Mouse (Mus musculus) gastrocnemius, adult 8-10 months (tissue): Measurements from ENCODE around the gene Gm45021. TPM values are rescaled to one million over a fixed set of nuclear protein-coding genes. Genes with fewer than 3 reads are reported as not detected.

ENCODE experiments used
- DNase-seq, 2 experiments: peaks; one replicate each; pipeline ENCODE4 v3.0.0; 2022; ENCODE audit warnings: low spot score in 2 of 2
- total RNA-seq, 4 experiments: library from RNA; stranded (reverse); gene quantifications; 2 replicates each; pipeline ENCODE4 v1.2.4; 2022

Gene Gm45021
- total RNA-seq, 4 experiments from 2014 or later, result not detected

- DNase-seq, result peak in 1 of 2 experiments; percentile 2
Observed at GRCm38 (mm10) chr6:48646995-48647394, 57.6 kb downstream of the Gm45021 start, which contains the start of gene Gimap8. Gene Gimap8 (plus strand): TSS chr6:48647234.

- peak in 1 of 2 experiments; percentile 0 for DNase-seq
Observed at GRCm38 (mm10) chr6:48647611-48648010, 58.2 kb downstream of the Gm45021 start.

GRCm38 (mm10) chr6:48648779-48649178 lies 59.4 kb downstream of the Gm45021 start:
- DNase-seq, result no peak

GRCm38 (mm10) chr6:48650041-48650440 lies 60.6 kb downstream of the Gm45021 start:
- peak in 1 of 2 experiments; percentile 1 for DNase-seq

- no peak for DNase-seq
Observed at GRCm38 (mm10) chr6:48658721-48659120, 69.3 kb downstream of the Gm45021 start.

Other genes starting within 250 kb of the Gm45021 start
- 10 to 100 TPM; 15.6 to 18.6 (median 18.1) TPM for gene Krba1, start 194.0 kb upstream of the Gm45021 start, total RNA-seq
- gene Zfp467, start 143.8 kb upstream of the Gm45021 start, total RNA-seq, result 10 to 100 TPM; 42.9 to 63.5 (median 51.4) TPM
- 1 to 10 TPM in 1 of 4 experiments, under 1 TPM in 3; 0.24 to 1.1 (median 0.37) TPM for gene Sspo, start 141.4 kb upstream of the Gm45021 start, total RNA-seq
- gene Atp6v0e2, start 52.0 kb upstream of the Gm45021 start, total RNA-seq, result 10 to 100 TPM; 41.6 to 49.2 (median 43.6) TPM
- 10 to 100 TPM; 20.8 to 25.0 (median 22.9) TPM for gene Lrrc61, start 34.8 kb upstream of the Gm45021 start, total RNA-seq
- 10 to 100 TPM in 2 of 4 experiments, 1 to 10 TPM in 2; 7.5 to 24.6 (median 14.4) TPM for gene Rarres2, start 16.8 kb upstream of the Gm45021 start, total RNA-seq
- 10 to 100 TPM; 28.9 to 35.0 (median 33.6) TPM for gene Repin1, start 4.3 kb downstream of the Gm45021 start, total RNA-seq
- gene Gm44965, start 4.3 kb downstream of the Gm45021 start, total RNA-seq, result 1 to 10 TPM in 2 of 4 experiments, not detected in 2; 4.4 to 9.4 TPM
- 10 to 100 TPM in 2 of 4 experiments, 1 to 10 TPM in 2; 8.8 to 12.1 (median 9.9) TPM for gene Zfp775, start 12.5 kb downstream of the Gm45021 start, total RNA-seq
- gene AI854703, start 37.2 kb downstream of the Gm45021 start, total RNA-seq, result 1 to 10 TPM in 1 of 4 experiments, under 1 TPM in 3; 0.56 to 1.2 (median 0.71) TPM
- gene Gimap8, start 57.6 kb downstream of the Gm45021 start, total RNA-seq, result 1 to 10 TPM; 1.3 to 2.0 (median 1.5) TPM
- 1 to 10 TPM in 1 of 4 experiments, under 1 TPM in 3; 0.40 to 1.0 (median 0.62) TPM for gene Gimap9, start 86.5 kb downstream of the Gm45021 start, total RNA-seq
- gene Gimap4, start 94.9 kb downstream of the Gm45021 start, total RNA-seq, result 1 to 10 TPM; 2.5 to 4.5 (median 3.9) TPM
- gene Gimap6, start 118.6 kb downstream of the Gm45021 start, total RNA-seq, result 1 to 10 TPM; 8.4 to 9.9 (median 9.1) TPM
- 1 to 10 TPM in 3 of 4 experiments, not detected in 1; 1.2 to 2.4 (median 1.4) TPM for gene Gm28053, start 129.0 kb downstream of the Gm45021 start, total RNA-seq
- not detected for gene Gimap7, start 129.0 kb downstream of the Gm45021 start, total RNA-seq
- gene Gimap1, start 149.4 kb downstream of the Gm45021 start, total RNA-seq, result 1 to 10 TPM; 1.5 to 3.1 (median 2.2) TPM
- 1 to 10 TPM in 3 of 4 experiments, under 1 TPM in 1; 0.82 to 1.5 (median 1.2) TPM for gene Gimap5, start 156.6 kb downstream of the Gm45021 start, total RNA-seq
- gene Gimap3, start 181.2 kb downstream of the Gm45021 start, total RNA-seq, result not detected